Mouse (Mus musculus): ENCODE measurements around the gene Rpl13.

The Rpl13 gene

GRCm38 (mm10) chr8:123146390-123146789 lies 44.2 kb downstream of the Rpl13 start:
- DNase-seq (ENCODE audit: low read depth in 2 of 2, low spot score in 2 of 2) = no peak

GRCm38 (mm10) chr8:123150737-123151171 lies 48.6 kb downstream of the Rpl13 start:
- DNase-seq (ENCODE audit: low read depth in 2 of 2, low spot score in 2 of 2) = no peak

All from CD8-positive naive resting alpha-beta T cell, adult 2 months (primary cell).